ENCODE assay signal across 9 mouse cellular contexts in genomic region chr8:108647556-108647955, GRCm38 (mm10).
DNase-seq lines count a peak whose midpoint lies in the region; ATAC-seq lines count a peak whose summit lies in the region.
"Had no signal": no experiment of that assay in that cellular context is flagged by ENCODE, and none has a peak within 500 bp of the region (broad histone marks: within the 10 kb centered on the region; RNA-seq: fewer than 3 reads in every experiment).

No protein-coding gene starts in this region.

- H3K9me3 ChIP-seq in kidney, embryonic 14.5 days (ENCODE audit: control insufficient read depth, low read length) = no peaks in the 10 kb centered on the region
- H3K9me3 ChIP-seq in midbrain, embryonic 14.5 days (ENCODE audit: control insufficient read depth, low read length) = no peaks in the 10 kb centered on the region
- H3K9me3 ChIP-seq: liver, embryonic 15.5 days had no signal

- 23% methylated on average over 8 of the region's 8 CpGs for WGBS in kidney, embryonic 14.5 days
- WGBS in midbrain, embryonic 14.5 days = 63% methylated on average over 8 of the region's 8 CpGs

- H3K4me2 ChIP-seq in kidney, embryonic 14.5 days (replicated peaks; ENCODE audit: low read depth, low read length) = no peak overlapping the region
- H3K4me2 ChIP-seq in midbrain, embryonic 14.5 days (ENCODE audit: low read length) = no peak overlapping the region
- H3K4me2 ChIP-seq: liver, embryonic 15.5 days had no signal

- no peak overlapping the region; the same call in 1 of the 2 replicates for H3K27ac ChIP-seq in kidney, embryonic 14.5 days (ENCODE audit: low read depth, low read length)
- H3K27ac ChIP-seq in midbrain, embryonic 14.5 days (replicated peaks; ENCODE audit: low read depth, low read length) = no peak overlapping the region
- H3K27ac ChIP-seq: liver, embryonic 15.5 days had no signal

- no peaks in the 10 kb centered on the region for H3K27me3 ChIP-seq in kidney, embryonic 14.5 days (ENCODE audit: control insufficient read depth, insufficient read depth, low read length)
- no peaks in the 10 kb centered on the region for H3K27me3 ChIP-seq in midbrain, embryonic 14.5 days (ENCODE audit: control insufficient read depth, insufficient read depth, low read length)
- H3K27me3 ChIP-seq: liver, embryonic 15.5 days had no signal

- no peaks in the 10 kb centered on the region for H3K36me3 ChIP-seq in kidney, embryonic 14.5 days (ENCODE audit: control insufficient read depth, insufficient read depth, low read length)
- H3K36me3 ChIP-seq in midbrain, embryonic 14.5 days (ENCODE audit: control insufficient read depth, insufficient read depth, low read length) = no peaks in the 10 kb centered on the region
- H3K36me3 ChIP-seq: liver, embryonic 15.5 days had no signal

- no peak overlapping the region for H3K4me3 ChIP-seq in kidney, embryonic 14.5 days (ENCODE audit: low read length)
- H3K4me3 ChIP-seq in midbrain, embryonic 14.5 days (replicated peaks; ENCODE audit: low read depth, low read length) = no peak overlapping the region
- H3K4me3 ChIP-seq: liver, embryonic 15.5 days had no signal

- 0 out of 2 replicates have a peak, but pooled peaks cover 7% of the 10 kb centered on the region for H3K4me1 ChIP-seq in kidney, embryonic 14.5 days (ENCODE audit: control insufficient read depth, insufficient read depth, low read length)
- no peaks in the 10 kb centered on the region for H3K4me1 ChIP-seq in midbrain, embryonic 14.5 days (ENCODE audit: control insufficient read depth, insufficient read depth, low read length)
- H3K4me1 ChIP-seq: liver, embryonic 15.5 days had no signal

- intact Hi-C loops in gastrocnemius, postnatal 14 days (cut with DNase I; ENCODE audit: low total_unique reads) = no loop called here

- H3K9ac ChIP-seq in kidney, embryonic 14.5 days (ENCODE audit: low read depth, low read length) = no peak overlapping the region
- no peak overlapping the region for H3K9ac ChIP-seq in midbrain, embryonic 14.5 days (replicated peaks; ENCODE audit: low read length)
- H3K9ac ChIP-seq: liver, embryonic 15.5 days had no signal

- ATAC-seq in kidney, embryonic 14.5 days (ENCODE audit: low FRiP score, low TSS enrichment) = no peak
- ATAC-seq in megakaryocyte progenitor cell, adult 5-6 weeks (replicated peaks; ENCODE audit: poor library complexity) = 0 out of 2 replicates have a peak, but pooled peaks have one; percentile 15
- no peak for ATAC-seq in midbrain, embryonic 14.5 days (ENCODE audit: low FRiP score, low TSS enrichment)

- peak; percentile 62 for DNase-seq in kidney, adult 11 months
- DNase-seq in gastrocnemius, postnatal 14 days = peak; percentile 69
- DNase-seq in kidney, adult 9 months = peak; percentile 52
- no peak for DNase-seq in right cerebral cortex, adult 18-20 months
- DNase-seq in midbrain, embryonic 14.5 days = no peak
- DNase-seq in natural killer cell, adult 2 months (ENCODE audit: low spot score in 2 of 2) = no peak

Comparison
In these comparisons a context has a peak if more than half of its experiments do, and no peak if none do; other contexts are left out.
1. DNase-seq: peak in kidney, adult 11 months (single experiment), gastrocnemius, postnatal 14 days (single experiment) and kidney, adult 9 months (single experiment); none in right cerebral cortex, adult 18-20 months (single experiment), midbrain, embryonic 14.5 days (single experiment) and natural killer cell, adult 2 months (0 of 2).